Mouse (Mus musculus) MEL (cell line): Measurements from ENCODE around the gene Sds. TPM values are rescaled to one million over a fixed set of nuclear protein-coding genes. Genes with fewer than 3 reads are reported as not detected.

Experiments
- DNase-seq: peaks from one replicate; pipeline ENCODE4 v3.0.0; 2011; ENCODE audit warnings: low read depth, low spot score
- H3K27ac ChIP-seq: 2 replicates; pipeline ENCODE4 v1.5.1; 2012; ENCODE audit warnings: low read depth, mild to moderate bottlenecking, control low read depth, low read length, moderate library complexity; ENCODE audit not compliant: control insufficient read depth
- H3K27me3 ChIP-seq, 2 experiments: fragments of 150-350 bp in 1 of 2; sonication (generic) in 1 of 2; 2 replicates each; pipeline ENCODE4 v1.6.1; 2012; ENCODE audit warnings: low read length in 2 of 2, mild to moderate bottlenecking in 2 of 2, improper control_type of control experiment in 1 of 2, moderate library complexity in 1 of 2; ENCODE audit not compliant: insufficient read depth in 2 of 2, control insufficient read depth in 1 of 2
- H3K36me3 ChIP-seq, 2 experiments: 2 replicates each; pipeline ENCODE4 v1.6.1; 2012 to 2014; ENCODE audit warnings: low read length in 2 of 2, improper control_type of control experiment in 1 of 2, inconsistent platforms in 1 of 2, mild to moderate bottlenecking in 1 of 2; ENCODE audit not compliant: insufficient read depth in 2 of 2, control insufficient read depth in 1 of 2
- H3K4me1 ChIP-seq, 2 experiments: fragments of 150-350 bp in 1 of 2; sonication (generic) in 1 of 2; 2 replicates each; pipeline ENCODE4 v1.6.1; 2012; ENCODE audit warnings: low read length in 2 of 2, improper control_type of control experiment in 1 of 2, mild to moderate bottlenecking in 1 of 2; ENCODE audit not compliant: insufficient read depth in 2 of 2, control insufficient read depth in 1 of 2
- H3K4me3 ChIP-seq, 2 experiments: fragments of 150-350 bp in 1 of 2; sonication (generic) in 1 of 2; 2 replicates each; pipeline ENCODE4 v1.5.1; 2012; ENCODE audit warnings: low read depth in 2 of 2, low read length in 2 of 2, mild to moderate bottlenecking in 2 of 2, moderate library complexity in 2 of 2, control low read depth in 1 of 2, improper control_type of control experiment in 1 of 2; ENCODE audit not compliant: control insufficient read depth in 1 of 2, insufficient read depth in 1 of 2
- H3K79me2 ChIP-seq: 2 replicates; pipeline ENCODE4 v1.6.1; 2012; ENCODE audit warnings: mild to moderate bottlenecking, low read length, moderate library complexity; ENCODE audit not compliant: control insufficient read depth, poor library complexity, insufficient read depth
- H3K9ac ChIP-seq: 2 replicates; pipeline ENCODE4 v1.6.1; 2012; ENCODE audit warnings: low read depth, mild to moderate bottlenecking, control low read depth, low read length, moderate library complexity; ENCODE audit not compliant: control insufficient read depth, poor library complexity, severe bottlenecking
- H3K9me3 ChIP-seq: fragments of 150-350 bp; sonication (generic); replicated peaks from 2 replicates; pipeline ENCODE4 v1.6.1; 2012; ENCODE audit warnings: mild to moderate bottlenecking, low read length, improper control_type of control experiment, moderate library complexity; ENCODE audit not compliant: insufficient read depth
- CHD1 ChIP-seq: IDR thresholded peaks from 2 replicates; pipeline ENCODE4 v1.6.1; 2012; ENCODE audit warnings: low read depth, mild to moderate bottlenecking, inconsistent platforms, low read length, improper control_type of control experiment
- CHD2 ChIP-seq: IDR thresholded peaks from 2 replicates; pipeline ENCODE4 v1.6.1; 2011; ENCODE audit warnings: low read length, improper control_type of control experiment
- ELF1 ChIP-seq: IDR thresholded peaks from 2 replicates; pipeline ENCODE4 v1.6.1; 2014; ENCODE audit warnings: low read depth, mild to moderate bottlenecking, inconsistent platforms, low read length, improper control_type of control experiment, moderate library complexity
- EP300 ChIP-seq, 2 experiments: IDR thresholded peaks; 2 replicates each; pipeline ENCODE4 v1.6.1; 2011; ENCODE audit warnings: improper control_type of control experiment in 2 of 2, low read length in 2 of 2, low read depth in 1 of 2, mild to moderate bottlenecking in 1 of 2
- ETS1 ChIP-seq: IDR thresholded peaks from 2 replicates; pipeline ENCODE4 v1.6.1; 2012; ENCODE audit warnings: low read depth, mild to moderate bottlenecking, inconsistent platforms, low read length, improper control_type of control experiment, moderate library complexity
- GABPA ChIP-seq: IDR thresholded peaks from 2 replicates; pipeline ENCODE4 v1.6.1; 2012; ENCODE audit warnings: low read depth, mild to moderate bottlenecking, inconsistent platforms, low read length, improper control_type of control experiment, moderate library complexity
- GATA1 ChIP-seq: IDR thresholded peaks from 2 replicates; pipeline ENCODE4 v1.6.1; 2011; ENCODE audit warnings: low read depth, low read length, improper control_type of control experiment
- HCFC1 ChIP-seq: IDR thresholded peaks from 2 replicates; pipeline ENCODE4 v1.6.1; 2012; ENCODE audit warnings: low read depth, mild to moderate bottlenecking, inconsistent platforms, low read length, improper control_type of control experiment, moderate library complexity
- JUND ChIP-seq: IDR thresholded peaks from 2 replicates; pipeline ENCODE4 v1.6.1; 2011; ENCODE audit warnings: low read depth, mild to moderate bottlenecking, improper control_type of control experiment, low read length
- KAT2A ChIP-seq: conservative IDR thresholded peaks from 2 replicates; pipeline ENCODE4 v1.6.1; 2012; ENCODE audit warnings: low read depth, low read length, improper control_type of control experiment, inconsistent platforms
- MAX ChIP-seq: IDR thresholded peaks from 2 replicates; pipeline ENCODE4 v1.6.1; 2011; ENCODE audit warnings: low read length, improper control_type of control experiment
- MXI1 ChIP-seq: IDR thresholded peaks from 2 replicates; pipeline ENCODE4 v1.6.1; 2011; ENCODE audit warnings: mild to moderate bottlenecking, low read depth, low read length, improper control_type of control experiment
- MYC ChIP-seq: IDR thresholded peaks from 2 replicates; pipeline ENCODE4 v1.6.1; 2011; ENCODE audit warnings: low read depth, mild to moderate bottlenecking, low read length, improper control_type of control experiment, moderate library complexity
- POLR2A ChIP-seq, 2 experiments: IDR thresholded peaks; 2 replicates each; pipeline ENCODE4 v1.6.1; 2011 to 2012; ENCODE audit warnings: low read length in 2 of 2, mild to moderate bottlenecking in 2 of 2, control low read depth in 1 of 2, improper control_type of control experiment in 1 of 2, low read depth in 1 of 2, moderate library complexity in 1 of 2; ENCODE audit not compliant: control insufficient read depth in 1 of 2, insufficient read depth in 1 of 2, poor library complexity in 1 of 2
- POLR2AphosphoS5 ChIP-seq: IDR thresholded peaks from 2 replicates; pipeline ENCODE4 v1.6.1; 2012; ENCODE audit warnings: low read depth, borderline replicate concordance, mild to moderate bottlenecking, inconsistent platforms, low read length, moderate library complexity, mixed read lengths
- RAD21 ChIP-seq: IDR thresholded peaks from 2 replicates; pipeline ENCODE4 v1.6.1; 2011; ENCODE audit warnings: mild to moderate bottlenecking, low read depth, low read length, improper control_type of control experiment
- SIN3A ChIP-seq: IDR thresholded peaks from 2 replicates; pipeline ENCODE4 v1.6.1; 2012; ENCODE audit warnings: low read length, improper control_type of control experiment, inconsistent platforms
- SMC3 ChIP-seq: IDR thresholded peaks from 2 replicates; pipeline ENCODE4 v1.6.1; 2011; ENCODE audit warnings: low read depth, low read length, improper control_type of control experiment
- TAL1 ChIP-seq: IDR thresholded peaks from 2 replicates; pipeline ENCODE4 v1.6.1; 2012; ENCODE audit warnings: mild to moderate bottlenecking, inconsistent platforms, low read length, moderate library complexity, mixed read lengths
- TBP ChIP-seq: IDR thresholded peaks from 2 replicates; pipeline ENCODE4 v1.8.0; 2011; ENCODE audit warnings: low read depth, low read length, improper control_type of control experiment
- TCF12 ChIP-seq: IDR thresholded peaks from 2 replicates; pipeline ENCODE4 v1.6.1; 2014; ENCODE audit warnings: low read depth, mild to moderate bottlenecking, inconsistent platforms, low read length, improper control_type of control experiment, moderate library complexity
- USF1 ChIP-seq: IDR thresholded peaks from 2 replicates; pipeline ENCODE4 v1.6.1; 2014; ENCODE audit warnings: low read depth, mild to moderate bottlenecking, inconsistent platforms, low read length, improper control_type of control experiment, moderate library complexity
- ZC3H11A ChIP-seq: IDR thresholded peaks from 2 replicates; pipeline ENCODE4 v1.6.1; 2012; ENCODE audit warnings: low read depth, mild to moderate bottlenecking, inconsistent platforms, low read length, improper control_type of control experiment
- ZKSCAN1 ChIP-seq: IDR thresholded peaks from 2 replicates; pipeline ENCODE4 v1.6.1; 2012; ENCODE audit warnings: low read depth, mild to moderate bottlenecking, inconsistent platforms, low read length, improper control_type of control experiment, moderate library complexity
- ZNF384 ChIP-seq: IDR thresholded peaks from 2 replicates; pipeline ENCODE4 v1.6.1; 2012; ENCODE audit warnings: low read depth, mild to moderate bottlenecking, inconsistent platforms, low read length, improper control_type of control experiment
- polyA plus RNA-seq, 2 experiments: library from polyadenylated mRNA; stranded (reverse) in 1 of 2; unstranded in 1 of 2; fragments of >175 nt in 1 of 2; fragments of >200 nt in 1 of 2; gene quantifications; 2 replicates each; pipeline versions ENCODE4 v1.2.1 to v1.2.4; 2012; ENCODE audit warnings: low replicate concordance in 2 of 2, low read depth in 1 of 2; ENCODE audit not compliant: insufficient read length in 2 of 2, insufficient read depth in 1 of 2, missing spikeins in 1 of 2
- total RNA-seq: library from RNA; depleted of rRNA; stranded (reverse); fragments of 300-350 nt; gene quantifications from 2 replicates; pipeline ENCODE4 v1.2.3, GENCODE M21; 2012

Sds gene
- total and polyA plus RNA-seq, 3 experiments = 0.17 TPM; not detected in 2

- H3K27me3 ChIP-seq = no peaks in the 10 kb centered on the region
- H3K9ac ChIP-seq = no peak overlapping the region
- H3K36me3 ChIP-seq = peaks cover 0 to 2% of the 10 kb centered on the region in 2 experiments; a peak in 1 of 4 replicates
These were observed 4.8 kb upstream of the Sds start for GRCm38 (mm10) chr5:120471538-120471937.

GRCm38 (mm10) chr5:120472770-120473169, 3.6 kb upstream of the Sds start, which contains the start of gene Sdsl:
Gene Sdsl, minus strand, starts transcription at chr5:120472810.
- no peak for DNase-seq
- no peaks in the 10 kb centered on the region for H3K36me3 ChIP-seq
- peaks cover 0 to 7% of the 10 kb centered on the region in 2 experiments; a peak in 1 of 4 replicates for H3K4me1 ChIP-seq
- no peaks in the 10 kb centered on the region for H3K79me2 ChIP-seq
- no peak within 1 kb of the TSS for H3K9ac ChIP-seq
- no peak within 1 kb of the TSS for H3K4me3 ChIP-seq
- H3K27me3 ChIP-seq = no peaks in the 10 kb centered on the region
- H3K27ac ChIP-seq = no peak within 1 kb of the TSS
- H3K9me3 ChIP-seq = no peaks in the 10 kb centered on the region
- TF ChIP-seq POLR2A (IDR thresholded peaks at IDR 0.05; ENCODE audit: control insufficient read depth in 1 of 2, insufficient read depth in 1 of 2, low read depth in 1 of 2, low read length in 2 of 2, poor library complexity in 1 of 2) = no peak

More at GRCm38 (mm10) chr5:120471538-120471937, 4.8 kb upstream of the Sds start:
- DNase-seq = no peak
- Histone ChIP-seq H3K4me1 (peaks cover 3 to 7% of the 10 kb centered on the region in 2 experiments; a peak in 2 of 4 replicates), H3K4me3 (no peak overlapping the region), H3K79me2 (no peaks in the 10 kb centered on the region), H3K9me3 (no peaks in the 10 kb centered on the region), H3K27ac (no peak overlapping the region)
- TF ChIP-seq TBP (no peak), ZNF384 (no peak), CHD2 (no peak), RAD21 (no peak), ELF1 (no peak), MAX (no peak), TAL1 (no peak), SMC3 (no peak), CHD1 (no peak), ETS1 (no peak), EP300 (IDR thresholded peaks at IDR 0.05; ENCODE audit: low read depth in 1 of 2, low read length in 2 of 2) (no peak), MYC (no peak)

GRCm38 (mm10) chr5:120473361-120473760, 3.0 kb upstream of the Sds start:
- Histone ChIP-seq H3K4me3 (no peak overlapping the region), H3K9ac (no peak overlapping the region), H3K36me3 (no peaks in the 10 kb centered on the region), H3K27ac (no peak overlapping the region), H3K4me1 (peaks cover 0 to 7% of the 10 kb centered on the region in 2 experiments; a peak in 1 of 4 replicates), H3K9me3 (no peaks in the 10 kb centered on the region), H3K79me2 (no peaks in the 10 kb centered on the region), H3K27me3 (no peaks in the 10 kb centered on the region)
- TF ChIP-seq GABPA = no peak
- TF ChIP-seq ZKSCAN1 = no peak
- no peak for TF ChIP-seq SIN3A
- no peak for TF ChIP-seq HCFC1
- peak; percentile 89 for TF ChIP-seq ZNF384
- no peak for TF ChIP-seq ELF1
- peak; percentile 89 for TF ChIP-seq TCF12
- TF ChIP-seq POLR2AphosphoS5 = no peak
- peak; percentile 44 to 77 for TF ChIP-seq EP300 (IDR thresholded peaks at IDR 0.05; ENCODE audit: low read depth in 1 of 2, low read length in 2 of 2)
- peak; percentile 41; the same call in 1 of the 2 replicates for TF ChIP-seq GATA1
- TF ChIP-seq ETS1 = peak; percentile 18; the same call in 1 of the 2 replicates
- TF ChIP-seq JUND = no peak
- peak; percentile 37; the same call in 1 of the 2 replicates for TF ChIP-seq MXI1
- no peak for TF ChIP-seq CHD1
- TF ChIP-seq KAT2A = no peak
- TF ChIP-seq ZC3H11A = no peak
- 0 out of 2 replicates have a peak, but pooled peaks have one; percentile 14 for TF ChIP-seq USF1
- peak; percentile 31 for DNase-seq
